Mouse (Mus musculus): ENCODE results near the gene Adam10.

Gene Adam10

GRCm38 (mm10) chr9:70673656-70674055 lies 5.1 kb upstream of the Adam10 start:
- DNase-seq (ENCODE audit: low spot score) = no peak

DNA sequence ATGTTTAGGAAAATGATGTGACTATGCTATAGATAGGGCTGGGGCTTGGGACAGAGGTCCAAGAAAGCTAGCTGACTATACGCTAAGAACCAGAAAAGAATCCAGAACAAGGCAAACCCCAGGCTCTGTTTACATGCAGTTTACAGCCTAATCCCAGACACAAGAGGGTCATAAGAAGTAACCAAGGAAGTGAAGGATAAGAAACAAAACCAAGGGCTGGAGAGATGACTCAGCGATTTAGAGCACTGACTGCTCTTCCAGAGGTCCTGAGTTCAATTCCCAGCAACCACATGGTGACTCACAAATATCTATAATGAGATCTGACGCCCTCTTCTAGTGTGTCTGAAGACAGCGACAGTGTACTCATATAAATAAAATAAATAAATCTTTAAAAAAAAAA lies 3.7 kb upstream of the Adam10 start:
- DNase-seq (ENCODE audit: low spot score) = no peak

DNA sequence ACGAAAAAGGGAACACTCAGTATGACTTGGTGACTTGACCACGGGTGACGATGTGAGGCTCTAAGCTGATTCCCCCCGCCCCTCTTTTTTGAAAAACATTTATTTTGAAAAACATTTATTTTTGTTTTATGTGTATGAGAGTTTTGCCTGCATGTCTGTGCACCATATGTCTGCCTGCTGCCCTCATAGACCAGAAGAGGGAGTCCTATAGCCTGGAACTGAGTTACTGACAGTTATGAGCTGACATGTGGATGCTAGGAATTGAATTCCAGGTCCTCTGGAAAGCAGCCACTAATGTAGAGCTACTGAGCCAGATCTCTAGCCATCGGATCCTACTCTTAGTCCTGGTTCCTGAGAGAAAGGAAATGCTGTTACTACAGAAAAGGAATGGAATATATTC lies 2.8 kb upstream of the Adam10 start:
- DNase-seq (ENCODE audit: low spot score) = no peak

- DNase-seq (ENCODE audit: low spot score) = peak; percentile 56
Observed at GRCm38 (mm10) chr9:70679132-70680091, 615 bp downstream of the Adam10 start.

- no peak for DNase-seq (ENCODE audit: low spot score)
Observed at GRCm38 (mm10) chr9:70682202-70682601, 3.4 kb downstream of the Adam10 start.

GRCm38 (mm10) chr9:70688301-70688968 lies 9.6 kb downstream of the Adam10 start:
- DNase-seq (ENCODE audit: low spot score) = no peak

- no peak for DNase-seq (ENCODE audit: low spot score)
Observed at GRCm38 (mm10) chr9:70689926-70690325, 11.1 kb downstream of the Adam10 start.

- DNase-seq (ENCODE audit: low spot score) = no peak
Observed at GRCm38 (mm10) chr9:70690579-70690978, 11.8 kb downstream of the Adam10 start.

- DNase-seq (ENCODE audit: low spot score) = no peak
Observed at GRCm38 (mm10) chr9:70691772-70692693, 13.2 kb downstream of the Adam10 start.

GRCm38 (mm10) chr9:70695723-70696122 lies 16.9 kb downstream of the Adam10 start:
- DNase-seq (ENCODE audit: low spot score) = no peak

DNA sequence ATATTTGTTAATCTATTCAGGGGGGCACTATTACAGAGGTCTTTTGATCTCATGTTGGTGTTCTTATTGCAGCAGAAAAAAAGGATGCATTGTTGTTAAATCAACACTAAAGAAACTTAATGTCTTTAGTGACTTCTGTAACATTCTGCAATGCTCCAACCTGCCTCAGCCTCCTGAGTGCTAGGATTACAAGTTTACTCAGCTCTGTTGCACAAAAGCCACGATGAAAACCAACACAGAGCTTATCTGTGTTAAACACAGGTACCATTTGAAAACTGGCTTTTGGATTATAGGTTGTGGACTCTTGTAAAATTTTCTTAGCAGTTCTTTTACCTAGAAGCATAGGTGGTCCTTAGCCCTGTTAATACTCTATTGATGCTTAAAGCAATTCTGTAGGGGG lies 19.3 kb downstream of the Adam10 start:
- no peak for DNase-seq (ENCODE audit: low spot score)

GRCm38 (mm10) chr9:70703597-70704203 lies 24.9 kb downstream of the Adam10 start:
- peak; percentile 12 for DNase-seq (ENCODE audit: low spot score)

- no peak for DNase-seq (ENCODE audit: low spot score)
Observed at GRCm38 (mm10) chr9:70706444-70706843, 27.6 kb downstream of the Adam10 start.

GRCm38 (mm10) chr9:70729544-70729943 lies 50.7 kb downstream of the Adam10 start:
- DNase-seq (ENCODE audit: low spot score) = no peak

DNA sequence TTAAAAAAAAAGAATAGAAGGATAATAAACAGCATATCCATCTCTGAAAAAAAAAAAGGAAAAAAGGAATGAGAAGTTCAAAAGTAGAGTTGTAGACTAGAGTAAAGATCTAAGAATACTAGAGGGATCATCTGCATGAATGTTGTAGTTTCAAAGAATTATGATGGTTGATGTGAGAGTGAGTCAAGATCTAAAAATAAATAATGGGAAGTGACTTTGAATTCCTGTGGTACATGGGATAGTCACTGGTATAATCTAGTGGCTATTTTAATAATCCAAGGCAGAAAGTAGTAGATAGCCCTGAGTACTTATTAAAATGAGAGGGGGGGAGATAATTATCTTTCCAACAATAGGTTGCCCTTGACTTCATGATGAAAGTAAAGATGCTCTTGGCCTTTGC lies 52.3 kb downstream of the Adam10 start:
- DNase-seq (ENCODE audit: low spot score) = no peak

DNA sequence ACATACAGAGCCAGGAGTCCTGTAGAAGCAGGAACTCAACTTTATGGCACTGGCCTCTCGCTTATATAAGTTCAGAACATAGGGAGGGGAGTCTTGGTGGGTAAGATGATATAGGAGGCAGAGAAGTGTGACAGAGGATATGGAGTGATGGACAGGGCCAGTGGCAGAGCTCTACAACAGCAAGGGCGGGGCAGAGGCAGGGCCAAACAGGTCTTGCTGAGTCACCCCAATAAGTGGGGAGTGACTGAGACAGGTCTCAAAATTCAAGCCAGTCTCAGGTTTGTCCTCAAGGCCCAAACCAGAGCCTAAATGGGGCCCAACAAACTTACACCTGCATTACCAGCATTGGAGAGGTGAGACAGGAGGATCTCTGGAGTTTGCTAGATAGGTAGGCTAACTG lies 54.4 kb downstream of the Adam10 start:
- peak; percentile 36 for DNase-seq (ENCODE audit: low spot score)

DNA sequence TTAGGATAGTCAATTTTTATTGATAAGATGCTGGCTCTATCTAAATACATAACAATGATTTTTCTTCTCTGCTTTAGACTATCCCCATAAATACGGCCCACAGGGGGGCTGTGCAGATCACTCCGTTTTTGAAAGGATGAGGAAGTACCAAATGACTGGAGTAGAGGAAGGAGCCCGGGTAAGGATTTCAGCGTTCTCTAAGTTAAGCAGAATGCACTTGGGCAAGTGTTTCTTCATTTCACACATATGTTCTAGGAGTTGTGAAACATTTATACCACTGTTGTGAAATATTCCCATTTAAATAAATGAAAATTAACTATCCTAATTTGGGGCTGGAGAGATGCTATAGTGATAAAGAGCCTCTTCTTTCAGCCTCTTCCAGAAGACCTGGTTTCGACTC lies 61.2 kb downstream of the Adam10 start:
- no peak for DNase-seq (ENCODE audit: low spot score)

DNA sequence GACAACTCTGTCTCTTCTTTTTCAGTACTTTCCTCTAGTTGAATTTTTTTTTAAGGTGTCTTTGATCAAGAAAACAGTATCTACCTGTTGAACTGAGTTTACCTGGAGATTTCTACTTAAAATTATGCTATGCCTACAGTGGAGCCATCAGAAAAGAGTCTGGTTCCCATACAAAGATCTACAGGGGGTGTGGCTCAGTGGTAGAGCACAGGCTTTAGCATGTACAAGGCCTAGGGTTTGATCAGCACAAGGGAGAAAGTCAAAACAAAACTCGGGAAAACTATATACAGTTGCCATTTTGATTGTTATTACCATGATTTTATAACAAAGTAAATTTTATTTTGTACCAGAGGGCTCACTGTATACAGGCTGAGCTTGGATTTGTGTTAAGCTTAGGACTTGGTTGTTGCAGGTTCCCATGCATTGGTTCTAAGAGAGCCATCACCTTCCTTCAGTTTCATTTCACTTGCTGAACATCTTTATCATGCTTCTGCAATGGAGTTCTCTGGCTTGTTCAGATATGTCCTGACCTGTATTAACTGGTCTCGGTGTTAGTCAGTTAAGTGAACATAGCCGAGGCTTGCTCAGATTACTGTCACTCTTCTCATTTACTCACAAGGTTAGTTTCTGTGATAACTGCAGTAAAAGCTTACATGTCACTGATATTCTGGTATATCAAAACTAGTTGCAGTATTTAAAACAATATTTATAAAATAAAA lies 72.9 kb downstream of the Adam10 start:
- DNase-seq (ENCODE audit: low spot score) = no peak

DNA sequence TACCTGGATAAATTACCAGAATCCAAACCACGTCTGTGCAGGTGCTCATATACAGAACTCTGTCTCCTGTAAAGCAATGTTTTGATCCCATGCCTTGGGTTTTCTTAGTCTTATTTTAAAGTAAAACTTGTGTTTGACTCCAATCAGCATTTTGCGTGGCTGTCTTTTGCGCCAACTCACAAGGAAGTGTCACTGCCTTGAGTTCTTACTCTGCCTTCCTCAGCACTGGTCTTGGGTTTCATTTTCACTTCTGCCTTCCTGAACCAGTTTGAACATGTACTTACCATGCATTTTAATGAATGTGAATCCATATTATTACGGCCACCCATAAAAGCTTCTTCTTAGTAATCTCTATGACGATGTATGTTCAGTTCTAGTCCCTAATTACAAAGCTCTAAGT lies 82.2 kb downstream of the Adam10 start:
- no peak for DNase-seq (ENCODE audit: low spot score)

GRCm38 (mm10) chr9:70775517-70775916 lies 96.7 kb downstream of the Adam10 start:
- no peak for DNase-seq (ENCODE audit: low spot score)

GRCm38 (mm10) chr9:70782191-70782590 lies 103.4 kb downstream of the Adam10 start:
- no peak for DNase-seq (ENCODE audit: low spot score)

All from spleen, adult 12 weeks (tissue).